Mouse (Mus musculus) kidney, embryonic 14.5 days (tissue): Measurements from ENCODE around the gene Fth1. TPM values are rescaled to one million over a fixed set of nuclear protein-coding genes. Genes with fewer than 3 reads are reported as not detected.

ENCODE experiments used
- ATAC-seq: fragments of 200-750 bp; cut with Nextera tagmentation; 2 replicates; pipeline ENCODE4 v1.8.0; 2017; ENCODE audit warnings: moderate number of reproducible peaks, mild to moderate bottlenecking, moderate TSS enrichment, moderate library complexity; ENCODE audit not compliant: low FRiP score, low TSS enrichment
- H3K27ac ChIP-seq: fragments of 300-500 bp; sonication (generic); 2 replicates; pipeline ENCODE4 v1.5.1; 2014; ENCODE audit warnings: low read depth, mild to moderate bottlenecking, low read length, moderate library complexity, mixed read lengths
- H3K27me3 ChIP-seq: fragments of 300-500 bp; sonication (generic); 2 replicates; pipeline ENCODE4 v1.6.1; 2014; ENCODE audit warnings: mild to moderate bottlenecking, low read length; ENCODE audit not compliant: control insufficient read depth, insufficient read depth
- H3K36me3 ChIP-seq: fragments of 300-500 bp; sonication (generic); 2 replicates; pipeline ENCODE4 v1.6.1; 2014; ENCODE audit warnings: low read length, mixed read lengths; ENCODE audit not compliant: control insufficient read depth, insufficient read depth
- H3K4me1 ChIP-seq: fragments of 300-500 bp; sonication (generic); 2 replicates; pipeline ENCODE4 v1.6.1; 2014; ENCODE audit warnings: low read length, mixed read lengths; ENCODE audit not compliant: control insufficient read depth, insufficient read depth
- H3K4me2 ChIP-seq: fragments of 300-500 bp; sonication (generic); replicated peaks from 2 replicates; pipeline ENCODE4 v1.6.1; 2014; ENCODE audit warnings: low read depth, mild to moderate bottlenecking, low read length
- H3K4me3 ChIP-seq: fragments of 300-500 bp; sonication (generic); 2 replicates; pipeline ENCODE4 v1.5.1; 2014; ENCODE audit warnings: mild to moderate bottlenecking, low read length
- H3K9ac ChIP-seq: fragments of 300-500 bp; sonication (generic); 2 replicates; pipeline ENCODE4 v1.6.1; 2014; ENCODE audit warnings: low read depth, mild to moderate bottlenecking, low read length, moderate library complexity
- H3K9me3 ChIP-seq: fragments of 300-500 bp; sonication (generic); 2 replicates; pipeline ENCODE4 v1.6.1; 2016; ENCODE audit warnings: low read length; ENCODE audit not compliant: control insufficient read depth
- WGBS: fragments of 180-500 bp; shearing (Covaris S2); extraction: QIAGEN DNeasy Blood & Tissue Kit; methylation state at CpG from one replicate; pipeline ENCODE4 v1.1.7; 2014; 5-methylcytosine and 5-hydroxymethylcytosine counted together
- polyA plus RNA-seq: library from polyadenylated mRNA; unstranded; fragments of >200 nt; fragmentation: Nextera tagmentation; extraction: Ambion mirVana; gene quantifications from 2 replicates; pipeline ENCODE4 v1.2.1, GENCODE M21; 2014

Fth1 gene
- polyA plus RNA-seq, 1 experiment from 2014 or later = 1,461 TPM

DNA sequence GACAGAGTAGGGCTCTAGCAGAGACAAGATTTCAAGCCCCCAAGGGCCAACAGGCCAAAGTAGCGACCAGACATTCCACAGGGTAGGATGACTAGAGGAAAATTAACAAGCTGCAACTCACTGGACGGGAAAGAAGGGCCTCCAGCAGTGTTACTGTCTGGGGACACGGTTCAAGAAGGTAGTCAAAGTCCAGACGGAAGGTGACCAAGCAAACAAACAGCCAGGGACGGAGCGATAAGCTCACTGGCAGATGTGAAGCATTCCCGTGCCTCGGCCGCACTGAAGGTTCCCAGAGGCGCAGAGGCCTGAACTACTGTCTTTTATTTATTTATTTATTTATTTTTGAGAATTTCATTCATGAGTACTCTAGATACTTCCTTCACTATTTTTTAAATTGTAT, 3.3 kb upstream of the Fth1 start:
- no peaks in the 10 kb centered on the region for H3K4me1 ChIP-seq
- H3K9me3 ChIP-seq = no peaks in the 10 kb centered on the region
- H3K9ac ChIP-seq = no peak overlapping the region
- H3K36me3 ChIP-seq = no peaks in the 10 kb centered on the region
- H3K27me3 ChIP-seq = no peaks in the 10 kb centered on the region
- ATAC-seq = no peak
- no peak overlapping the region for H3K4me3 ChIP-seq
- no peak overlapping the region for H3K4me2 ChIP-seq
- 80% methylated on average over 10 of the region's 10 CpGs for WGBS
- H3K27ac ChIP-seq = no peak overlapping the region

DNA sequence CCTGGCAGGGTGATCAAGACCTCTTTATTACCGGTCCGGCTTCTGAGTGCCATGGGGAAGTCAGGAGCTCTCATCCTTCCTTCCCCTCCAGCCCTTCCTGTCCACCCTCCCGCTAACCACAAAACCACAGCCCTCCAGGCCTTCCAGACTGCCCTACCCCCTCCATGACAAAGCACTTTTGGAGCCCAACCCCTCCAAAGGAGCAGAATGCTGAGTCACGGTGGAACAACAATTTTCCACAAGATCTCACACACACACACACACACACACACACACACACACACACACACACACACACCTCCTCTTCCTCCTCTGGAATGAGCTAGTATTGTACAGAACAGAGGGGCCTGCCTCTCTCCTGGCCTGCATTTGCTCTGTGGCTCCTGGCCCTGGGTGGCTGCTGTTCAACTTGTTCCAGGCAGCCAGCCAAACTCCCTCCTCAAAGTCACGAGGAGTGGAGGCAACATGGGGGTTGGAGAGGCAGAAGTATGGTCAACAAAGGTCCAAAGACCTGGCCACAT, 1.9 kb upstream of the Fth1 start:
- Histone ChIP-seq H3K4me1 (peaks cover 1% of the 10 kb centered on the region; the same call in 1 of the 2 replicates), H3K9me3 (no peaks in the 10 kb centered on the region), H3K36me3 (no peaks in the 10 kb centered on the region), H3K4me2 (no peak overlapping the region), H3K27ac (no peak overlapping the region), H3K27me3 (no peaks in the 10 kb centered on the region), H3K9ac (no peak overlapping the region), H3K4me3 (no peak overlapping the region)
- ATAC-seq = no peak
- 56% methylated on average over 5 of the region's 5 CpGs for WGBS

DNA sequence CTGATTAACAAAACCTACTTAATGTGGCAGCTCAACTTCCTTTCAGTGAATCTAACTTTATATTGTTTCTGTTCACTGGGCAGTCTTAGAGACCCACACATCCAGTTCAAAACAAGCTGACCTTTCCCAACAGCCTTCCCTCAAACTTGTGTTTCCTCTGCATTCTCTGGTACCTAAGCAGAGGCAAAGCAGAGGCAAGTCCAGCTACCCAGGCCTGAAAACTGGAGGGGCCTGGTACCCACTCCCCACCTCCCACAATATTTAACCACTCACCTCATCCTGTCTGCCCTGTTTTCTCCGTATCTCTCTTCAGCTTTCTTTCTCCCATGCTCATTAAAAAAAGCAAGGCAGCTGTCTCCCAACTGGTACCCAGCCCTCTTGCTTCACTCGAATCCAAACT, 1.2 kb upstream of the Fth1 start:
- Histone ChIP-seq H3K4me3 (no peak overlapping the region), H3K9me3 (no peaks in the 10 kb centered on the region), H3K27ac (no peak overlapping the region), H3K9ac (no peak overlapping the region), H3K4me1 (peaks cover 6% of the 10 kb centered on the region), H3K36me3 (peaks cover 4% of the 10 kb centered on the region), H3K27me3 (no peaks in the 10 kb centered on the region), H3K4me2 (no peak overlapping the region)
- 89% methylated on average over 2 of the region's 2 CpGs for WGBS
- no peak for ATAC-seq

DNA sequence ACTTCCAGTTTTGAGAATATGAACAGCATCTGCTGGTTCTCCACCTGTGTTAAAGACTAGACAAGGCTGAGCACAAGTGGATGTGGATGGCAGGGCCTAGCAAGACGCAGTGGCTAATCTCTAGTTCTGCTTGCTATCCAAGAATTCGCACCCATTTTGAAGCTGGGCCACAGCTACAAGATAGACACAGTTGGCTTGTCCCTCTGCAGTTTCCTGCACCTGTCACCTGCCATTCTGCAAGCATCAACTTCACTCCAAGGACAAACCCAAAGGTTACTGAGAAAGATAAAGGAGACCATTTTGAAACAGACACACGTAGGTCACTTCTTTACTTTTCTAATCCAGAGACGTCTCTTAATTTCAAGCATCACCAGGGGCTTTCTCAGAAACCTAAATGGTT, 1.2 kb downstream of the Fth1 start:
- 70% methylated on average over 4 of the region's 4 CpGs for WGBS
- peak overlapping the region; percentile 95; the same call in 1 of the 2 replicates for H3K27ac ChIP-seq
- H3K4me1 ChIP-seq = peaks cover 6% of the 10 kb centered on the region
- peak overlapping the region; percentile 66; the same call in 1 of the 2 replicates for H3K9ac ChIP-seq
- no peaks in the 10 kb centered on the region for H3K27me3 ChIP-seq
- H3K4me3 ChIP-seq = peak overlapping the region; percentile 91
- peak overlapping the region; percentile 90 for H3K4me2 ChIP-seq
- ATAC-seq = no peak
- peaks cover 27% of the 10 kb centered on the region for H3K36me3 ChIP-seq
- no peaks in the 10 kb centered on the region for H3K9me3 ChIP-seq

DNA sequence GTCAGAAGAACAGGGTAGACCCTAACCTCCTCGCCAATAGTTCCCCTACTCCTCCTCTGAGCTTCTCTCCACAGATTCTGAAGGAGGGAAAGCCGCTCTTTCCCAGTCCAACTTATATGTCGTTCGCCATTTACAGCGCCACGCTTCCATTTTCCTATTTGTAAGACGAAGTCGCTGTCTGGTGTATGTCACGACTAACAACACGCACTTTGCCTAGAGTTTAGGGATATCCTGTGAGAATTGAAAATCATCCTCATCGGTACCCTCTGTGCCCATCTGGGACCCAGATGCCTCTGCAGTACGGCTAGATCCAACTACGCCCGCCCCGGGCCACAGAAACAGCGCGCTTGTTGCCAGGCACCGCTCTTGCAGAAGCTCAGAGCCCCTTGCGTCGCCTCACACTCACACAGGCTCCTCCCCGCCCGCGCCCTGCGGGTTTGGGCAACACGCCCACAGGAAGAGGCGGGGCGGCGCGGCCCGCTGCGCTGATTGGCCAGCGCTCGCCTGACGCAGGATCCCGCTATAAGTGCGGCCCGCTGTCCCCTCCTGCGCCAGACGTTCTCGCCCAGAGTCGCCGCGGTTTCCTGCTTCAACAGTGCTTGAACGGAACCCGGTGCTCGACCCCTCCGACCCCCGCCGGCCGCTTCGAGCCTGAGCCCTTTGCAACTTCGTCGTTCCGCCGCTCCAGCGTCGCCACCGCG, 1.9 kb downstream of the Fth1 start:
- H3K4me2 ChIP-seq = peak overlapping the region; percentile 90
- peak; percentile 98 for ATAC-seq
- H3K9ac ChIP-seq = peak overlapping the region; percentile 91
- H3K27me3 ChIP-seq = no peaks in the 10 kb centered on the region
- peaks cover 27% of the 10 kb centered on the region for H3K36me3 ChIP-seq
- no peaks in the 10 kb centered on the region for H3K9me3 ChIP-seq
- peak overlapping the region; percentile 95 for H3K27ac ChIP-seq
- under 1% methylated on average over 59 of the region's 59 CpGs for WGBS
- H3K4me1 ChIP-seq = peaks cover 6% of the 10 kb centered on the region
- peak overlapping the region; percentile 91 for H3K4me3 ChIP-seq

DNA sequence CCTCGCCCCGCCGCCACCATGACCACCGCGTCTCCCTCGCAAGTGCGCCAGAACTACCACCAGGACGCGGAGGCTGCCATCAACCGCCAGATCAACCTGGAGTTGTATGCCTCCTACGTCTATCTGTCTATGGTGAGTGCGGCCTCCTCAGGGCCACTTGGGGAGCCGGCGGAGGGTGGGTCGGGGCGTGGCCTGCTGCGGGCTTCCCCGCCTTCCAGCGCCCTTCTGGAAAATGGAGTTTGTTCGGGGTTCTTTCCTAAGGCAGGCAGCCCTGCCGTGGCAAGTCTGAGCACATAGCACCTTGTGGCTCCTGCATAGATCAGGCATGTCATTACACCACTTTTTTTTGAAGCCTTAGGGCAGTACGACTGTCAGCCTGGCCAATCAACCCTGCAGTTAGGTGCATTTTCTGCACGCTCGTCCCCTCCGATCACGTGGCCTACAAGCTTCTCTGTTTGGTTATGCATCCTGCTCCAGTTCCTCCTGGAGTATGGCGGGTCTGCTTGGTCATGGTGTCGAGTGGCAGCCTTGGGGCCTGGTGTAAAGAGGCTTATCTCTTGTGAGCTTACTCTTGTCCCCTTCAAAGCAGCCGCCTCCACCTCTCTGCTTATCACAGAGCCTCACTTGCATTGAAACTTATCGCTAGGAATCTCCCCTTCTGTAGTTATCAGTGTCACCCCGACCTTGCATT, 2.6 kb downstream of the Fth1 start:
- no peaks in the 10 kb centered on the region for H3K9me3 ChIP-seq
- under 1% methylated on average over 31 of the region's 31 CpGs for WGBS
- H3K36me3 ChIP-seq = peaks cover 27% of the 10 kb centered on the region
- peak overlapping the region; percentile 95 for H3K27ac ChIP-seq
- peak overlapping the region; percentile 91 for H3K4me3 ChIP-seq
- H3K4me2 ChIP-seq = peak overlapping the region; percentile 90
- H3K9ac ChIP-seq = peak overlapping the region; percentile 91
- peak; percentile 80 for ATAC-seq
- peaks cover 6% of the 10 kb centered on the region for H3K4me1 ChIP-seq
- no peaks in the 10 kb centered on the region for H3K27me3 ChIP-seq

DNA sequence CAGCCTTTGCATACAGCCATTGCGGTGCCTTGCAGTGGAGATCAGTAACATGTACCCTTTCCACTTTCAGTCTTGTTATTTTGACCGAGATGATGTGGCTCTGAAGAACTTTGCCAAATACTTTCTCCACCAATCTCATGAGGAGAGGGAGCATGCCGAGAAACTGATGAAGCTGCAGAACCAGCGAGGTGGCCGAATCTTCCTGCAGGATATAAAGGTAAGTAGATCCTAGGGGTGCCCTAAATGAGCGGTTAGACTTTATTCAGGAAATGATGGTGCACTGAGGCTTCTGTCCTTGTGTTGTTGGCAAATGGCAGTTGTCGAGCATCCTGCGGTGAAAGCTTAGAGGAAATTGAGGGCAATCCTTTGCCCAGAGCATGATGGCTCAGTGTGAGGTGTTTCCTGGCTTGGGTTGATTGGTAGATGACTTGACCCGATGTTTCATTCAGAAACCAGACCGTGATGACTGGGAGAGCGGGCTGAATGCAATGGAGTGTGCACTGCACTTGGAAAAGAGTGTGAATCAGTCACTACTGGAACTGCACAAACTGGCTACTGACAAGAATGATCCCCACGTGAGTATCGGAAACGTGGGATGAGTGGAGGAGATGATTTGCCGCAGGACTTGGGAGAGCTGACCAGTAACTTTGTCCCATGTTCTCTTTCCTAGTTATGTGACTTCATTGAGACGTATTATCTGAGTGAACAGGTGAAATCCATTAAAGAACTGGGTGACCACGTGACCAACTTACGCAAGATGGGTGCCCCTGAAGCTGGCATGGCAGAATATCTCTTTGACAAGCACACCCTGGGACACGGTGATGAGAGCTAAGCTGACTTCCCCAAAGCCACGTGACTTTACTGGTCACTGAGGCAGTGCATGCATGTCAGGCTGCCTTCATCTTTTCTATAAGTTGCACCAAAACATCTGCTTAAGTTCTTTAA, 4.0 kb downstream of the Fth1 start:
- WGBS = 91% methylated on average over 20 of the region's 20 CpGs
- Histone ChIP-seq H3K4me2 (peak overlapping the region; percentile 90), H3K27me3 (no peaks in the 10 kb centered on the region), H3K9ac (peak overlapping the region; percentile 91; the same call in 1 of the 2 replicates), H3K4me3 (peak overlapping the region; percentile 91; the same call in 1 of the 2 replicates), H3K27ac (no peak overlapping the region), H3K4me1 (peaks cover 6% of the 10 kb centered on the region), H3K9me3 (no peaks in the 10 kb centered on the region), H3K36me3 (peaks cover 27% of the 10 kb centered on the region)
- no peak for ATAC-seq

DNA sequence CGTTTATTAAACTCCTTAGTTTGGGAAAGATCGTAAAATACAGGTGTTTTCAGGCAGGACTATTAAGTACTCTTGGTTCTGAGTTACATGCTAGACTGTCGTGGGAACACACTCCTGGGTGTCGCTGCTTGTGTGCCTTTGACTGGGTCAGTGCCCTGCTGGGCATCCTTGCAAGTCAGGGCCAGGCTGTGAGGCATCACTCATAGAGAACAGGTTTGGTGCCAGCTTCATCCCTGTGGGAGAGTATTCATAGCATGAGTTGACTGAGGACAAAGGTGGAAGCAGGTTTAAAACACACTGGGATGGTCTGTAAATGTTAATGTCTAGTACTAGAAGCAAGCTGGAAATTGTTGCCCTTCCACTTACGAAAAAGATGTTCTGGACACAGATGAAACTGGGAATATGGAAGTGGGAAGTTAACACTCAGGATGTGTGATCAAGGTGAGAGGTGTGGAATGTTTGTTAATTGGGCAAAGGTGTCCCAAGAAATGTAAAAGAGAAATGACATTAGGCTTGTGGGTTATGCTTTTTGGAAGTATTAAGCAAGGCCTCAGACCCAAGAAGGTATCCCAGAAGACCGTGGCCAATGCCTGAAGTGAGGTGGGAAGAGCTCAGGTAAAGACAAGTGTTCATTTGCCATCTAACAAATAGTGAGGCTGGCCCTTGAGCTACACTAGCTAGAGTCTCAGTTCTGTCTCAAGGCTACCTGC, 4.9 kb downstream of the Fth1 start:
- Histone ChIP-seq H3K4me1 (peaks cover 9% of the 10 kb centered on the region), H3K9ac (no peak overlapping the region), H3K27me3 (no peaks in the 10 kb centered on the region), H3K4me2 (no peak overlapping the region), H3K4me3 (no peak overlapping the region), H3K36me3 (peaks cover 27% of the 10 kb centered on the region), H3K9me3 (no peaks in the 10 kb centered on the region), H3K27ac (no peak overlapping the region)
- 94% methylated on average over 6 of the region's 6 CpGs for WGBS
- ATAC-seq = no peak
